Mouse (Mus musculus): ENCODE results near the gene Chst1.

GRCm38 (mm10) chr2:92562930-92563329 is 36.6 kb upstream of the Chst1 start:
- TF ChIP-seq CTCF (IDR thresholded peaks at IDR 0.05; ENCODE audit: low read depth, low read length) (no peak), GATA1 (IDR thresholded peaks at IDR 0.05; ENCODE audit: borderline replicate concordance, low read length) (no peak), TAL1 (conservative IDR thresholded peaks at IDR 0.05; ENCODE audit: low read depth, low read length) (no peak), POLR2AphosphoS5 (IDR thresholded peaks at IDR 0.05; ENCODE audit: insufficient replicate concordance, low read depth, low read length) (no peak)

All from G1E (cell line).